Mouse (Mus musculus) thymus, postnatal 0 days (tissue): ENCODE data around the gene Hoxb8. TPM values are rescaled to one million over a fixed set of nuclear protein-coding genes. Genes with fewer than 3 reads are reported as not detected.
A peak's percentile ranks its signal among the peaks of the same experiment; 100 is the strongest.

ENCODE experiments used
- DNase-seq: peaks from one replicate; pipeline ENCODE4 v3.0.0-alpha.2; 2015; ENCODE audit warnings: low spot score
- microRNA counts: library from miRNA; unstranded; fragments of <30 nt; microRNA quantifications from one replicate; lab custom pipeline; 2015
- microRNA-seq: library from miRNA; unstranded; fragments of <30 nt; microRNA quantifications from one replicate; pipeline ENCODE4, GENCODE M21; 2016; ENCODE audit warnings: borderline number of aligned reads
- polyA plus RNA-seq: library from polyadenylated mRNA; unstranded; fragments of >200 nt; fragmentation: Nextera tagmentation; extraction: Ambion mirVana; gene quantifications from 2 replicates; pipeline ENCODE4 v1.2.1, GENCODE M21; 2015

Gene Hoxb8
- polyA plus RNA-seq, 1 experiment from 2014 or later = not detected

GRCm38 (mm10) chr11:96332105-96332504 lies 50.4 kb downstream of the Hoxb8 start:
- no peak for DNase-seq

DNA sequence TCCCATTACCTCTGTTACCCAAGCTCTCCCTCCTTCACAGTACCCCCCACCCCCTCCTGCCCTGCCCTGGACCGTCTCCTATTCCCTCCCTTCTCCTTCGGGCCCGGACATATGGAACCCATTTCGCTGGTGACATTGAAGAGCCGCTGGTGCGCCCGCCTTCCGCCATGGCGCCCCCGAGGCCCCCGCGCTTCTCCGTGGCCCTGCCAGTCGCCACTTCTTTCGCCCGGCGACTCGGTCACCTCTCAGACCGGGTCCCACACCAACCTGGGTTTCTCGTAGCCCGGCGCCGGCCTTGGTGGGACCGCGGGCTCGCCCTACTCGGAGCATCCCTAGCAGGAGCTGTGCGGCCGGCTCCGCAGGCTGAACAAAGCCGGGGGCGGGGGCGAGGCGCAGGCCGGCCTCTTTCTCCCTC lies 50.9 kb downstream of the Hoxb8 start:
- no peak for DNase-seq

- DNase-seq = no peak
These were observed 51.7 kb downstream of the Hoxb8 start for GRCm38 (mm10) chr11:96333241-96334001.

DNA sequence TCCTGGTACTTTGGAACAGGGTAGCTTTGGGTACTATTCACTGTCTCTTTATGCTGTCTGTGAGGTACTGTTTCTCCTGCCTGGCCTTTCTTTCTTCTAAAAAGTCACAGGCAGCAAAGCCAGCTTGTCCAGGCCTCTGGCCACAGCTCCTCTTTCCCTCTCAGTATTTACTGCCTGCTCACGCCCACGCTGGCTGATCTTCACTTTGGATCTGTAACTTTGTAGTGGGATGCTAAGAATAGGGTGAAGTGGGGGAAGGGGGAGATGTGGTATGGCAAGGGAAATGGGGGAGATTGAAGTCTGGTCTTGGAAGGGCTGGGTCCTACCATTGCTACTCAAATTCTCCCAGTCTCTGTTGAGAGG lies 52.3 kb downstream of the Hoxb8 start:
- no peak for DNase-seq

MicroRNAs within 50 kb of the gene (microRNA counts, 519-probe panel; counts per million panel counts)
- microRNA mmu-miR-10a (lab: Ali Mortazavi, UCI) = 473 counts per million, percentile 71 among the panel's probes with 10 or more counts
- microRNA mmu-miR-196a (lab: Ali Mortazavi, UCI) = 473 counts per million, percentile 71 among the panel's probes with 10 or more counts

Small RNAs within 50 kb of the gene (microRNA-seq; reads per million reads assigned to microRNA genes)
- gene Mir10a = 1,238 reads per million, percentile 74 among the genes with 10 or more reads in this experiment
- gene Mir196a-1 = not detected

Other genes with a start within 250 kb of the Hoxb8 start
- 128 and 144 TPM in 2 replicates for gene Snf8, start 247.0 kb upstream of the Hoxb8 start, polyA plus RNA-seq
- gene Ube2z, start 216.5 kb upstream of the Hoxb8 start, polyA plus RNA-seq = 27.1 and 28.4 TPM in 2 replicates
- gene Atp5g1, start 206.2 kb upstream of the Hoxb8 start, polyA plus RNA-seq = 610 and 662 TPM in 2 replicates
- gene Calcoco2, start 169.9 kb upstream of the Hoxb8 start, polyA plus RNA-seq = 0.13 and 0.20 TPM in 2 replicates
- gene Ttll6, start 148.1 kb upstream of the Hoxb8 start, polyA plus RNA-seq = 0.05 and 0.12 TPM in 2 replicates
- 0.43 and 0.54 TPM in 2 replicates for gene Hoxb13, start 87.6 kb upstream of the Hoxb8 start, polyA plus RNA-seq
- gene Hoxb9, start 10.4 kb upstream of the Hoxb8 start, polyA plus RNA-seq = 0.09 TPM in 1 of 2 replicates, not detected in the other
- gene Hoxb7, start 4.7 kb downstream of the Hoxb8 start, polyA plus RNA-seq = 0.19 TPM in 1 of 2 replicates, not detected in the other
- gene Hoxb6, start 10.6 kb downstream of the Hoxb8 start, polyA plus RNA-seq = 0.10 TPM in 1 of 2 replicates, not detected in the other
- 0.15 and 0.16 TPM in 2 replicates for gene Hoxb5, start 21.4 kb downstream of the Hoxb8 start, polyA plus RNA-seq
- 0.09 and 0.20 TPM in 2 replicates for gene Hoxb4, start 36.4 kb downstream of the Hoxb8 start, polyA plus RNA-seq
- 0.18 and 0.30 TPM in 2 replicates for gene Hoxb3, start 41.4 kb downstream of the Hoxb8 start, polyA plus RNA-seq
- 1.3 and 1.4 TPM in 2 replicates for gene Hoxb2, start 68.6 kb downstream of the Hoxb8 start, polyA plus RNA-seq
- gene Hoxb1, start 83.8 kb downstream of the Hoxb8 start, polyA plus RNA-seq = not detected in 2 replicates
- 376 and 450 TPM in 2 replicates for gene Skap1, start 182.7 kb downstream of the Hoxb8 start, polyA plus RNA-seq